Mouse (Mus musculus): ENCODE measurements around the gene Hoxc5. TPM values are rescaled to one million over a fixed set of nuclear protein-coding genes. Genes with fewer than 3 reads are reported as not detected.

Gene Hoxc5
- polyA plus RNA-seq, 1 experiment from 2014 or later = 0.42 TPM

GRCm38 (mm10) chr15:102947276-102947675, 20.0 kb upstream of the Hoxc5 start:
- H3K4me3 ChIP-seq = no peak overlapping the region
- H3K4me2 ChIP-seq = no peak overlapping the region
- H3K36me3 ChIP-seq = no peaks in the 10 kb centered on the region
- peaks cover 100% of the 10 kb centered on the region for H3K27me3 ChIP-seq
- WGBS = 1% methylated on average over 9 of the region's 9 CpGs
- no peak for ATAC-seq (replicated peaks; ENCODE audit: insufficient number of reproducible peaks, insufficient read depth, low FRiP score, low read depth)
- H3K4me1 ChIP-seq (replicated peaks) = peaks cover 5% of the 10 kb centered on the region
- no peak overlapping the region for H3K9ac ChIP-seq
- no peak overlapping the region for H3K27ac ChIP-seq
- no peaks in the 10 kb centered on the region for H3K9me3 ChIP-seq (replicated peaks)

DNA sequence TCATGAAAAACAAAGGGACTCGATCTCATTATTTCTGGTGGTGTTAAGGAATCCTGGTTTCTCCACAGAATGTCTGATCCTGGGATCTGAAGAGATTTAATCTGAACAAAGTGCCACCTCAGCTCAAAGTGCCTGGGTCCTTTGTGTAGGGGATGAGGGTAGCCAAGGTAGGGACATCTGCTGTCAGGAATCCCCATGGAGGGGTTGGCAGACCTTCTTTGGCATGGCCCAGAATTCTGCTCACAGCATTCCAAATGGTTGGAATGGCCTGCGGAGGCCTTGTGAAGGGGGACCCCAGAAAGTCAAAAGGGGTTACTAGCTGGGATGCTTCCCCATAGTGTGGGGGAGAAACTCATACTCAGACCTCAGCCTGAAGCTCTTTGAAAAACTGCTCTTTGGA, 18.4 kb upstream of the Hoxc5 start:
- Histone ChIP-seq H3K4me3 (no peak overlapping the region), H3K4me2 (no peak overlapping the region), H3K27me3 (peaks cover 100% of the 10 kb centered on the region), H3K36me3 (no peaks in the 10 kb centered on the region), H3K9ac (no peak overlapping the region), H3K27ac (no peak overlapping the region), H3K9me3 (replicated peaks) (no peaks in the 10 kb centered on the region), H3K4me1 (replicated peaks) (no peaks in the 10 kb centered on the region)
- 13% methylated on average over 2 of the region's 2 CpGs for WGBS
- no peak for ATAC-seq (replicated peaks; ENCODE audit: insufficient number of reproducible peaks, insufficient read depth, low FRiP score, low read depth)

GRCm38 (mm10) chr15:102949696-102950095, 17.5 kb upstream of the Hoxc5 start:
- H3K9me3 ChIP-seq (replicated peaks) = no peaks in the 10 kb centered on the region
- H3K27me3 ChIP-seq = peaks cover 100% of the 10 kb centered on the region
- H3K27ac ChIP-seq = no peak overlapping the region
- H3K9ac ChIP-seq = no peak overlapping the region
- H3K4me3 ChIP-seq = no peak overlapping the region
- no peak for ATAC-seq (replicated peaks; ENCODE audit: insufficient number of reproducible peaks, insufficient read depth, low FRiP score, low read depth)
- H3K4me2 ChIP-seq = no peak overlapping the region
- no peaks in the 10 kb centered on the region for H3K36me3 ChIP-seq
- no peaks in the 10 kb centered on the region for H3K4me1 ChIP-seq (replicated peaks)
- 2% methylated on average over 20 of the region's 20 CpGs for WGBS

- Histone ChIP-seq H3K27ac (no peak overlapping the region), H3K27me3 (peaks cover 100% of the 10 kb centered on the region), H3K9me3 (replicated peaks) (no peaks in the 10 kb centered on the region), H3K4me1 (replicated peaks) (no peaks in the 10 kb centered on the region), H3K4me2 (no peak overlapping the region), H3K4me3 (no peak overlapping the region), H3K36me3 (no peaks in the 10 kb centered on the region), H3K9ac (no peak overlapping the region)
- ATAC-seq (replicated peaks; ENCODE audit: insufficient number of reproducible peaks, insufficient read depth, low FRiP score, low read depth) = no peak
- WGBS = 16% methylated on average over 2 of the region's 2 CpGs
Measured at GRCm38 (mm10) chr15:102950877-102951276, 16.4 kb upstream of the Hoxc5 start.

DNA sequence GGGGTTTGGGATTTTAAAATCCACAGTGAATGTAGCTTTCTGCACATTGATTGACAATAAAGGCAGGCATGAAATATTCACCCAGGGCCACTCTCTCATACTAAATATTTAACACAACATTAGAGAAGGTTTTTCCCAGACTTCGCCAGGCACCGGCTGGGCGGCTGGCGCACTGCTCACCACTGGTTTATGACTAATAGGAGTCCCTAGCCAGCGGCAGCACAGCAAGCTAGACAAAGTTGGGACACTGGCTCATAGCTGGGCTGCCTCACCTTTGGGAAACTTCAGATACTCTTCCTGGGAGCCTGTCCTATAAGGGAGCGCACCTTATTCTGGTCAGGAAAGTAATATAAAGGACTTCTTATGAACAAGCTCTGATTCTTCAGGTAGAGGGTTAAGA, 13.7 kb upstream of the Hoxc5 start:
- Histone ChIP-seq H3K36me3 (no peaks in the 10 kb centered on the region), H3K9me3 (replicated peaks) (no peaks in the 10 kb centered on the region), H3K27ac (no peak overlapping the region), H3K4me1 (replicated peaks) (0 out of 2 replicates have a peak, but pooled peaks cover 3% of the 10 kb centered on the region), H3K4me2 (no peak overlapping the region), H3K4me3 (no peak overlapping the region), H3K27me3 (peaks cover 100% of the 10 kb centered on the region), H3K9ac (no peak overlapping the region)
- WGBS = 8% methylated on average over 6 of the region's 6 CpGs
- no peak for ATAC-seq (replicated peaks; ENCODE audit: insufficient number of reproducible peaks, insufficient read depth, low FRiP score, low read depth)

- ATAC-seq (replicated peaks; ENCODE audit: insufficient number of reproducible peaks, insufficient read depth, low FRiP score, low read depth) = no peak
- no peak within 1 kb of the TSS for H3K27ac ChIP-seq
Measured at GRCm38 (mm10) chr15:102954192-102955006, 12.8 kb upstream of the Hoxc5 start, which contains the start of gene Hoxc11. Gene Hoxc11 (plus strand): TSS chr15:102954427.

DNA sequence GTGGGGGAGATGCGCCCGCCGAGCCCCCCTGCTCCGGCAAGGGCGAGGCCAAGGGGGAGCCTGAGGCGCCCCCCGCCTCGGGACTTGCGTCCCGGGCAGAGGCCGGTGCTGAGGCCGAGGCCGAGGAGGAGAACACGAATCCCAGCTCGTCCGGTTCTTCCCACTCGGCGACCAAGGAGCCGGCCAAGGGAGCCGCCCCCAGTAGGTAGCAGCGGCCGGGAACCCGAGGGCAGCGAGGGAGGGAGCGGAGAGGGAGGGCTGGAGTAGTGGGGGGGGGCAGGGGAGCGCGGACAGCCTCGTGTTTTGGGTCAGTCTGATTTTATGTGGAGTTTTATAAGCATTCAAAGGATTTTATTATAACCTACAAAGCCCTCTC, 12.2 kb upstream of the Hoxc5 start:
- Histone ChIP-seq H3K4me3 (no peak overlapping the region), H3K4me1 (replicated peaks) (0 out of 2 replicates have a peak, but pooled peaks cover 3% of the 10 kb centered on the region), H3K9me3 (replicated peaks) (no peaks in the 10 kb centered on the region), H3K36me3 (no peaks in the 10 kb centered on the region), H3K27ac (no peak overlapping the region), H3K4me2 (no peak overlapping the region), H3K9ac (no peak overlapping the region), H3K27me3 (peaks cover 98% of the 10 kb centered on the region)
- ATAC-seq (replicated peaks; ENCODE audit: insufficient number of reproducible peaks, insufficient read depth, low FRiP score, low read depth) = no peak
- under 1% methylated on average over 28 of the region's 28 CpGs for WGBS

More at GRCm38 (mm10) chr15:102954192-102955006, 12.8 kb upstream of the Hoxc5 start, which contains the start of gene Hoxc11:
- H3K27me3 ChIP-seq = peaks cover 98% of the 10 kb centered on the region
- 2% methylated on average over 56 of the region's 57 CpGs for WGBS
- no peaks in the 10 kb centered on the region for H3K9me3 ChIP-seq (replicated peaks)
- H3K4me3 ChIP-seq = no peak within 1 kb of the TSS; the same call in 1 of the 2 replicates
- H3K9ac ChIP-seq = no peak within 1 kb of the TSS
- 0 out of 2 replicates have a peak, but pooled peaks cover 3% of the 10 kb centered on the region for H3K4me1 ChIP-seq (replicated peaks)
- H3K4me2 ChIP-seq = no peak within 1 kb of the TSS
- no peaks in the 10 kb centered on the region for H3K36me3 ChIP-seq

DNA sequence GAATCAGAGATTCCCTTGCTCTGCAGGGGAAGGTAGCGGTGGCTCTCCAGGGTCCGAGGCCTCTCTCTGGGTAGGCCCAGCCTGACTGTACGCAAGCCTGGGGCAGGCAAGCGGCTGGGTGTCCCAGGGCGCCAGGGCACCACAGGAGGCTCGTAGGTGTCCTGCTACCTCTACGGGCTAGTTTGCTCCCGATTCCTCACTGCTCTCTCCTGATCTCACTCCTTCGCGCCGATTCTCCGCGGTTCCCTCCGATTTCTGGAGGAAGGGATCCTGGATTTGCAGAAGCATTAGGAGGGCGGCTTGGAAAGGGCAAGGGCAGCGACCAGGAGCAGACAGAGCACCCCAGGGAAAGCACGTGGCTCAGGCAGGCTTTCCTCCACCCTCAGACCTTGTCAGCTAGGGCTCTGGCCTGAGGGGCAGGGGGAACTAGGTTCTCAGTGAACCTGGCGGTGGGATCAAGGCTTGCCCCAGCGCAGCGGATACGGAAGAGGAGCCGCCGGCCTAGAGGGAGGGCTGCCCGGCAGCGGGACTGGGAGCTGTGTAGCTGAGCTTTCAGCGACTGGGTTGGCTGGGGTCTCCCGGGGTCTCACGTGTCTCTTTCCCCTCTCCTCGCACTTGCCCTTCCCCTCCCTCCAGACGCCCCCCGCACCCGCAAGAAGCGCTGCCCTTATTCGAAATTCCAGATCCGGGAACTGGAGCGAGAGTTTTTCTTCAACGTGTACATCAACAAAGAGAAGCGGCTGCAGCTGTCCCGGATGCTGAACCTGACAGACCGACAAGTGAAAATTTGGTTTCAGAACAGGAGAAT, 11.2 kb upstream of the Hoxc5 start:
- H3K9me3 ChIP-seq (replicated peaks) = no peaks in the 10 kb centered on the region
- WGBS = 2% methylated on average over 40 of the region's 40 CpGs
- no peak overlapping the region for H3K27ac ChIP-seq
- no peak overlapping the region for H3K9ac ChIP-seq
- no peaks in the 10 kb centered on the region for H3K36me3 ChIP-seq
- no peak for ATAC-seq (replicated peaks; ENCODE audit: insufficient number of reproducible peaks, insufficient read depth, low FRiP score, low read depth)
- H3K27me3 ChIP-seq = peaks cover 98% of the 10 kb centered on the region
- H3K4me3 ChIP-seq = peak overlapping the region; percentile 9; the same call in 1 of the 2 replicates
- 0 out of 2 replicates have a peak, but pooled peaks cover 3% of the 10 kb centered on the region for H3K4me1 ChIP-seq (replicated peaks)
- no peak overlapping the region for H3K4me2 ChIP-seq

GRCm38 (mm10) chr15:102956906-102957305, 10.3 kb upstream of the Hoxc5 start:
- Histone ChIP-seq H3K4me1 (replicated peaks) (0 out of 2 replicates have a peak, but pooled peaks cover 3% of the 10 kb centered on the region), H3K4me3 (no peak overlapping the region), H3K9ac (no peak overlapping the region), H3K36me3 (no peaks in the 10 kb centered on the region), H3K27ac (no peak overlapping the region), H3K27me3 (peaks cover 98% of the 10 kb centered on the region), H3K9me3 (replicated peaks) (no peaks in the 10 kb centered on the region), H3K4me2 (no peak overlapping the region)
- under 1% methylated on average over 12 of the region's 12 CpGs for WGBS
- no peak for ATAC-seq (replicated peaks; ENCODE audit: insufficient number of reproducible peaks, insufficient read depth, low FRiP score, low read depth)

GRCm38 (mm10) chr15:102959663-102960191, 7.5 kb upstream of the Hoxc5 start:
- ATAC-seq (replicated peaks; ENCODE audit: insufficient number of reproducible peaks, insufficient read depth, low FRiP score, low read depth) = no peak
- no peak overlapping the region for H3K4me2 ChIP-seq
- WGBS = 1% methylated on average over 13 of the region's 13 CpGs

GRCm38 (mm10) chr15:102961728-102962127, 5.5 kb upstream of the Hoxc5 start:
- Histone ChIP-seq H3K4me1 (replicated peaks) (peaks cover 5% of the 10 kb centered on the region), H3K4me2 (no peak overlapping the region), H3K36me3 (no peaks in the 10 kb centered on the region), H3K9me3 (replicated peaks) (no peaks in the 10 kb centered on the region), H3K27me3 (peaks cover 97% of the 10 kb centered on the region), H3K9ac (no peak overlapping the region), H3K27ac (no peak overlapping the region), H3K4me3 (no peak overlapping the region)
- no peak for ATAC-seq (replicated peaks; ENCODE audit: insufficient number of reproducible peaks, insufficient read depth, low FRiP score, low read depth)
- 5% methylated on average over 6 of the region's 6 CpGs for WGBS

More at GRCm38 (mm10) chr15:102959663-102960191, 7.5 kb upstream of the Hoxc5 start:
- H3K9me3 ChIP-seq (replicated peaks) = no peaks in the 10 kb centered on the region
- no peak overlapping the region for H3K9ac ChIP-seq
- peaks cover 97% of the 10 kb centered on the region for H3K27me3 ChIP-seq
- H3K27ac ChIP-seq = no peak overlapping the region
- no peaks in the 10 kb centered on the region for H3K36me3 ChIP-seq
- H3K4me1 ChIP-seq (replicated peaks) = 0 out of 2 replicates have a peak, but pooled peaks cover 3% of the 10 kb centered on the region
- H3K4me3 ChIP-seq = no peak overlapping the region

Data from heart, embryonic 15.5 days (tissue).